Mouse (Mus musculus): ENCODE results near the gene Prl4a1.

The Prl4a1 gene

DNA sequence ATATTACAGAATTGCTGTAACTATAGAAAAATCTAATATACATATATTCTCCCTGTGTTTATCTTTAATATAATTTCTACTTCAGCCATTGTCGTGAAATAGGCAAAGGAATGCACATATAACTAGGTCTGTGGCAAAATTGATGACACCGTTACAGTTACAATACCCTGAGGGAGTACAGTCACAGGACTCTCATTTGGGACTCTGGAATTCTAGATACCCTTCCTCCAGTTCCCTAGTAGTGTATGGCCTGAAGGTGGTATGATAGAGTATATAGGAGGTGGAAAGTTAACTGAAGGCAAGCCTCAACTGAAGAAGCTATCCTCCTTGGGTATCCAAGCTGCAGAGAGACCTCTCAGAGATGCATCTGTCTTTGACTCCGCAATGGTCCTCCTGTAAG is at the start of gene Prl4a1:
Prl4a1 (plus strand) TSS at position 301 of the 400 bp plus-strand sequence.
- TF ChIP-seq GATA4 (IDR thresholded peaks at IDR 0.05; ENCODE audit: insufficient replicate concordance, low read length), result no peak

DNA sequence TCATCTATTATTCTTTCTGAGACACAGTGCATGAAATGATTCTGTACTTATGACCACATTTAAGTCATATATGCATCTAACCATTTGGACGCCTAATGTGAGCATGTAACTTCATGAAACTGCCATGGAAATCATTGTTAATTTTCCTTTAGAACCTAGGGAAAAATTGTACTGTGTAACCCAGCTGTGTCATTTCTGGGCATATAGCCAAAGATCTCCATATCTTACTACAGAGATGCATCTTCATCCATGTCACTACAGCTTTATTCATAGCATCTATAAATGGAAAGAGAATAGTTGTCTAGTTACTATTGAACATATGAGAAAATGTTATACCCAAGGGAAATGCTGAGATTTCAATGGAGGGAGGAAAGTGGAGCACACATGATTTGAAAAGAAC is 43.1 kb upstream of the Prl4a1 start:
- TF ChIP-seq GATA4 (IDR thresholded peaks at IDR 0.05; ENCODE audit: insufficient replicate concordance, low read length), result no peak

DNA sequence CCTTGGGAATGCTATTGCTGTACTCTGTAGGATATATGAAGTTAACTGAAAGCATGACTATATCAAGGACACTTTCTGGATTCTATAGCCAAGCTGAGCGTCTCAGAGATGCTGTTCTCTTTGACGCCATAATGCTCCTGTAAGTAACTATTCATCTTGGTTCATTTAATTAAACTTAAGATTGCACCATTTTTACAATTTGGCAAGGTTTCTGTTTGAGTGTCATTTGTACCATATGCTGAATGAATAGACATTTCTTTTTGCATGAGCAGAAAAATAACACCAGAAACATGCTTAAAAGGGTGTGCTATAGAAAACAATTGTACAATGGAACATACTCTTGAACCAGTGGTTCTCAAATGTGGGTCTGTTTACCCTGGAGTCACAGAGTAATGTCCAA is 38.4 kb upstream of the Prl4a1 start:
- no peak for TF ChIP-seq GATA4 (IDR thresholded peaks at IDR 0.05; ENCODE audit: insufficient replicate concordance, low read length)

DNA sequence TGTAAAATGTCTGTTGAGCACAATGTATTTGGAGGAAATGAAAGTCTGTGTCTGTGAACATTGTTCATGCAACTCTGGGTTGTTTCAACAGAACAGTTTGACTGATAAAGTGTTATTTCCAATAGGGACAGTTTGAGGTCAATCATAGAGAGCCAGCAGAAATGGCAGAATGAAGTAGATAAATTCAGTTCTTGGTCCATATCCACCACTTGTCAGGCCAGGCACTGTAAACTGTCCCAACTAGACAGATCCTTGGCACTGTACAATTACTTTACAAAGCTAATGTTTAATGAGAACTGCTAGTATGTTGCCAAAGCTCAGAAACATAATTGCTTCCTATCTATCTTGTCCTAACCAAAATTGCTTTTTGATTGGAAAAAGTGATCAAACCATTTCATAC is 13.3 kb downstream of the Prl4a1 start:
- no peak for TF ChIP-seq GATA4 (IDR thresholded peaks at IDR 0.05; ENCODE audit: insufficient replicate concordance, low read length)

DNA sequence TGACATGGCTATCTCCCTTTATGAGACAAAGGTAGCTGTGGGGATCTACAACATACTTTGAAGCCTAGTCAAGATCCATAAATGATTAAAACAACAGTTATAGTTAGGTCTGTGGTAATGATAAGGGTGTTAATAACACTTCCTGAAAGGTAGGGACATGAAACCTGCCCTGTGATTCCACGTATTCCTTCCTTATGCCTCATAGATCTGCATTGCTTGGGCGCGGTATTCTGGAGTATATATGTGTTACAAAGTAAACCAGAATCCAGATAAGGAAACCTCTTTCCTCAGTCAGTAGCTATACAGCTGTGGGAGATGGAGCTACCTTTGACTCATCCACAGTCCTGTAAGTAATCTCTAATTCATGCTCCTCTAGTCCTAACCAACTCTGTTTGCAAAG is 53.3 kb downstream of the Prl4a1 start:
- TF ChIP-seq GATA4 (IDR thresholded peaks at IDR 0.05; ENCODE audit: insufficient replicate concordance, low read length), result no peak
